Mouse (Mus musculus) monocyte, adult 5-6 weeks (primary cell): Measurements from ENCODE around the gene Gm4881. TPM values are rescaled to one million over a fixed set of nuclear protein-coding genes. Genes with fewer than 3 reads are reported as not detected.

Experiments
- ATAC-seq: fragments of 153-309, 156-312 bp; replicated peaks from 2 replicates; pipeline ENCODE4 v1.8.0; 2017; ENCODE audit warnings: mild to moderate bottlenecking; ENCODE audit not compliant: low TSS enrichment, insufficient number of reproducible peaks, severe bottlenecking, poor library complexity, low FRiP score
- total RNA-seq: library from RNA; stranded (forward); fragments of 200-1000, 200-491, 200-594 nt; gene quantifications from 3 replicates; pipeline ENCODE4 v1.2.3, GENCODE M21; 2017

Gene Gm4881
- total RNA-seq: not detected in 3 replicates

DNA sequence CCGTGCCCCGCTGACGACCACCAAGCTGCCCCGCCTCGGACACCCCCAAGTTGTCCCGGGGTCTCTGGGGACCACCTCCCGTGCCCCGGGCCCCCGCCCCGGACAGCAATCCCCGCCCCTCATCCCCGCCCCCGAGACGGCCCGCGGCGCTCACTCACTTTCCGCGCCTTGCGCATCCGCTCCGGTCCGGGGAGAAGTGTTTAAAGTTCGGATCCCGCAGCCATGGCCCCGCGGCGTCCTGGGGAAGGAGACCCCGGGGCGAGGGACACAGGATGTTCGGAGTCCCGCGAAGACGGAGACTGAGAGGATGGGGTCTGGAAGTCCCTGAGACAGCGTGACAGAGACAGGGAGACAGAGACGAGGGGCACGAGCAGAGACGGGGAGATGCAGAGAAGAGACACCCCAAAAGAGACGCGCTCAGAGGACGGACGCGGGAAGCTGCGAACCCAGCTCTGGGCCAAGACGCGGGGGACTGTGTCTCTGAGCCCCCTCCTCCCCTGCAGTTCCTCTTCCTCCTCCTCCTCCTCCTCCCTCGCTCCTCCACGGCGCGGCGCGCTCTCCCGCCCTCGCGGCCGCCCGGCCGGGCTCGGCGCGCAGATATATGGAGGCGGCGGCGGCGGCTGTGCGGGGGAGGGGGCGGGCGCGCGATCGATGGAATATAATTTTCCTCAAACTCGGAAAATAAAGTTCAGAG lies at the start of gene Gm4881:
Gene Gm4881, minus strand, starts transcription at position 238 of the 694 bp plus-strand sequence.
- no peak for ATAC-seq

DNA sequence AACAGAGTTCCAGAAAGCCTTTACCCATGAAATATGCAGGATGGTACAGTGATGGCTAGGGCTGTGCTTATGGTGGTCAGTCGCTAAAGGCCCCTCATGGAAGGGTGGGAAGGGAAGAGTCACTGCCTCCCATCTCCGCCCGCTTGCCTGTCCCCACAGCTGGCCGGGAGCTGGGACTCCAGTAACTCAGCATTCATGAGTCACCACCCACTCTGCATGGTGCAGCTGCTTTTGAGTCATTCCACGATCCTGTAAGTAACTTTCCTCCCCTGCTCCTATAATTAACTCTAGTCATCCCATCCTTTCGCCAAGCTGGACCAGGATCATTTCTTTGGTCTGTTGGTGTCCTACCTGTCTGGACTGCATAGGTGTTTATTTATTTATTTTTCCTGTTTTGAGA lies 48.8 kb upstream of the Gm4881 start:
- ATAC-seq: no peak

- ATAC-seq: 0 out of 2 replicates have a peak, but pooled peaks have one; percentile 12
Measured at GRCm38 (mm10) chr7:24990478-24990877, 46.2 kb upstream of the Gm4881 start.

DNA sequence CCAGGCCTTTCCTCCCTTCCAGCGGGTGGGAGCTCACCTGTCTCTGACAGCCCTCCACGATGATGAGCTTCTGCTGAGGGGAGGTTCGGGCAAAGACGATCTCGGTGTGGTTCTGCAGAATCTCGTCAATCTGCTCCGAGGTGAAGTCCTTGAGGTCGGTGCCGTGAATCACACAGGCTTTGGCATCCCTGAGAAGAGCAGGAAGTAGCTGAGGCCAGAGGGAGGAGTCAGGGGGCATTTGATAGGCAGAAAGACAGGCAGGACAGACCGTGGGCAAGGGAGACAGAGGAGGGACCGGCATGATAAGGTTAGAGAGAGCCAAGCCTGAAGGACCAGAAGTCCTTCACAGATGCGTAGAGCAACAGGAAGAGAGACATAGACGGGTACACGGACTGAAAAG lies 43.6 kb upstream of the Gm4881 start:
- ATAC-seq: no peak

DNA sequence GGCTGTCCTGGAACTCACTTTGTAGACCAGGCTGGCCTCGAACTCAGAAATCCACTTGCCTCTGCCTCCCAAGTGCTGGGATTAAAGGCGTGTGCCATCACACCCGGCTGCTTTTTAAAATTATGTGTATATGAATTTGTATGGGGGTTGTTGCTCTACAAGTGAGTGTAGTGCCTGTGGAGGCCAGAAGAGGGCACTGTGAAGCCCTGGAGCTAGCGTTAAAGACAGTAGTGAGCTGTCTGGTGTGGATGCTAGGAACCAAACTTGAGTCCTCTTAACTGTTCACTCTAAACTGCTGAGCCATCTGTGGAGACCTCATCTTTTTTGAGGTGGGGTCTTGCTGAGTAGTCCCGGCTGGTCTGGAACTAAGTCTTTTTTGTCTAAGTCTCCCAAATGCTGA lies 41.5 kb upstream of the Gm4881 start:
- no peak for ATAC-seq

- no peak for ATAC-seq
Measured at GRCm38 (mm10) chr7:24984307-24984706, 40.0 kb upstream of the Gm4881 start.

- ATAC-seq: no peak
Measured at GRCm38 (mm10) chr7:24983396-24983795, 39.1 kb upstream of the Gm4881 start.

DNA sequence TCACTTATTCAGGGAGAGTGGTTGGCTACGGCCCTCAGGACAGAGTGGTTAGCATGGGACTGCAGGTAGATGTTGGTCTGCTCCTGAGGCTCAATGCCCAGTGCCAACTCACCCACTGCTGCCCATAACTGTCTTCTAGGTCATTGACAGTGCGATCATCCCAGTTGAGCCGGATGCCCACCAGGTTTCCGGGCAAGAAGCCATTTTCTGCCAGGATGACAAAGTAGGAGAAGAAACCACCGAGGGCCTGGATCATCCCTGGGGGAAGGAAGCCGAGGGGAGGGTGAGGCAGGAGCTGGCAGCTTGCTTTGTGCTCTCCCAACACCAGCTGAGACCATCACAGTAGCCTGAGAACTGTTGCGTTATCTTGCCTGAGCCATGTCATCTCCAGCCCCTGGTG lies 36.1 kb upstream of the Gm4881 start:
- ATAC-seq: no peak

GRCm38 (mm10) chr7:24978781-24979180 lies 34.5 kb upstream of the Gm4881 start:
- ATAC-seq: peak; percentile 83

DNA sequence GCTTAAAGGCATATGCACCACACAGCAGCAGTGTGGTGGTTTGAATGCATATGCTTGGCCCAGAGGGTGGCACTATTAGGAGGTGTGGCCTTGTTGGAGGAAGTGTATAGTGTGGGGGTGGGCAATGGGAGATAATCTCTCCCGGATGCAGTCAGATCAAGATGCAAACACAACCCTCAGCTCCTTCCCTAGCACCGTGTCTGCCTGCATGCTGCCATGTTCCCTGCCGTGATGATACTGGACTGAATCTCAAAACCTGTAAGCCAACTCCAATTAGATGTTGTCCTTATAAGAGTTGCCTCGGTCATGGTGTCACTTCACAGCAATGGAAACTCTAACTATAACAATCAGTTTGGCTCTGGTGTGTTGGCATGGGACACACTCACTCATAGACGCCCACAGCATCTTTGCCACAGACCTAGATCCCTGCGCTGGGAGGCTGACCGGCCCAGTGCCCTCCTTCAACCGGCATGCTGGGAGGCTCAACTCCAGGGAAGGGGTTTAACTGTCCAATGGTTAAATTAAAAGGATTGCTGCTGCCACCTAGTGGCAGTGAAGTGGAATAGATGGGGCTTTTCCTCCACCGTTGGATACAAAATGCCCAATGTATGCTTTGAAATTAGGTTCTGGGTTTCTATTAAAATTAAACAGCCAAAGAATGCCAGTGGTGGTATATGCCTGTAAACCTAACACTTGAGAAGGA lies 30.8 kb upstream of the Gm4881 start:
- no peak for ATAC-seq

DNA sequence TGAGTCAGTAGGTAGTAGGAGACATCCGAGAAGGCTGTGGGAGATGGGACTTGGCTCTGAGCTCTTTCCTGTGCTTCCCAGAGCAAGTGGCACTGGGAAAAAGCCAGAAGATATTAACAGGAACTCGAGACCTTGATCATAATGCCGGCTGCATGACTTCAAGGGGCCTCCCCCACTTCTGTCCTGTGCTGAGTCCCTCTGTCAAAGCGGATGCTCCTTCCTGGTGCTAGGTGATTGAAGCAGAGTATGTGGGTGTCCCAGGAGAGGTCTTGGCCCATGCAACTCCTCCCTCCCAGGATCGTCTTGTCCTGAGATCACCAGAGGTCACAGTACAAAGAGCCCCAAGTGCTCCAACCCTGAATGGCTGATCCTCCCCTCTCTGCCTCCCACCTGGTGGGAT lies 29.6 kb upstream of the Gm4881 start:
- no peak for ATAC-seq

GRCm38 (mm10) chr7:24973208-24973607 lies 28.9 kb upstream of the Gm4881 start:
- ATAC-seq: no peak

- peak; percentile 89 for ATAC-seq
Measured at GRCm38 (mm10) chr7:24971972-24972893, 27.9 kb upstream of the Gm4881 start, which contains the start of gene Rabac1. Rabac1 (minus strand) TSS chr7:24972754.

- ATAC-seq: peak; percentile 34
Measured at GRCm38 (mm10) chr7:24971261-24971971, 27.1 kb upstream of the Gm4881 start.

GRCm38 (mm10) chr7:24970341-24970740 lies 26.0 kb upstream of the Gm4881 start:
- ATAC-seq: no peak

GRCm38 (mm10) chr7:24969805-24970204 lies 25.5 kb upstream of the Gm4881 start:
- no peak for ATAC-seq

GRCm38 (mm10) chr7:24968463-24968862 lies 24.2 kb upstream of the Gm4881 start:
- no peak for ATAC-seq

DNA sequence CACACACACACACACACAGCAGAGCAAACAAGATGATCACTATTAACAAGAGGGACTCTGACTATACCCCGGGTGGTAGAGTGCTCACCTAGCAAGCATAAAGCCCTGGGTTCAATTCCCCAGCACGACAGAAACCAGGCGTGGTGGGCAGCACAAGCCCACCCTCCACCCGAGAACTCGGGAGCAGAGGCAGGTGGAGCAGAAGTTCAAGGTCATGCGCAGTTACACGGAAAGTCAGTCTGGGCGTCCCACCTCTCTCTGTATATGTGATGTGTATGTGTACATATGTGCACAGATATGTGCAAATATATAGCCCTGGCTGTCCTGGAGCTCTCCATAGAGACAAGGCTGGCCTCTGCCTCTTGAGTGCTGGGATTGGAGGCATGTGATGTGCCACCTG lies 23.7 kb upstream of the Gm4881 start:
- ATAC-seq: no peak
